Mouse (Mus musculus) heart, postnatal 0 days (tissue): Measurements from ENCODE around the gene Ift172.

Source experiments
- CTCF ChIP-seq: IDR thresholded peaks from 2 replicates; pipeline ENCODE4 v1.5.1; 2016; ENCODE audit warnings: antibody characterized with exemption, control low read depth, low read depth
- EP300 ChIP-seq: IDR thresholded peaks from 2 replicates; pipeline ENCODE4 v1.6.1; 2016; ENCODE audit warnings: antibody characterized with exemption, low read depth

DNA sequence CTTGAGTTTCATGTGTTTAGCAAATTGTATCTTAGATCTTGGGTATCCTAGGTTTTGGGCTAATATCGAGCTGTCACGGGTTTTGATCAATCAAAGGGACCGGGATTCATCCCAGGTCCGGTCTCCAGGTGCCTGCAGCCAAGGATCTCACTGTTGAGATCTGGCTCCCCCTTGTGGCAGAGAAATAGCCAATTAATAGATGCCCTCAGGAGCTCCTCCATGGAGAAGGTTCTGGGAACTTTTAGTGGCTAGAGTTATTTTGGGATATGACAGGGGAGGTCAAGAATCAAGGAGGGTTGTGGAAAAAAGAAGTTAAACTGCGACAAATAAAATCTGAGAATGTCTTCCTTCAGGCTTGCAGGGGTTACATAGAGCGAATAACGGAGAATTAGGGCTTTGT is 37.3 kb upstream of the Ift172 start:
- TF ChIP-seq CTCF (peak; percentile 77), EP300 (no peak)
